Comparison of ENCODE assay signal across 8 mouse cellular contexts in genomic region chr13:81103794-81104193, GRCm38 (mm10).
DNase-seq lines count a peak whose midpoint lies in the region; ATAC-seq and TF ChIP-seq lines count a peak whose summit lies in the region.
"Had no signal": no experiment of that assay in that cellular context is flagged by ENCODE, and none has a peak within 500 bp of the region (broad histone marks: within the 10 kb centered on the region; RNA-seq: fewer than 3 reads in every experiment).

No protein-coding gene starts in this region.

- peak; percentile 61 for DNase-seq in Patski (ENCODE audit: low read depth, low spot score)
- peak; percentile 47 to 83 for DNase-seq in heart, adult 9 months (ENCODE audit: low spot score in 2 of 2)
- peak; percentile 83 for DNase-seq in kidney, postnatal 14 days
- DNase-seq in skeletal muscle tissue, adult 2 months (ENCODE audit: low read depth, low spot score) = peak; percentile 57
- DNase-seq in thymus, postnatal 14 days = no peak
- DNase-seq in thymus, postnatal 4 days = no peak
- DNase-seq: liver, embryonic 13.5 days had no signal

- H3K27me3 ChIP-seq in C2C12 (ENCODE audit: control insufficient read depth, insufficient read depth, insufficient read length) = no peaks in the 10 kb centered on the region
- no peaks in the 10 kb centered on the region for H3K27me3 ChIP-seq in Patski
- H3K27me3 ChIP-seq: liver, embryonic 13.5 days had no signal

- in situ Hi-C loops in Patski (cut with MboI; ENCODE audit: low pct_unique_long_range_greater_than_20kb) = no loop called here

- no peaks in the 10 kb centered on the region for H3K36me3 ChIP-seq in C2C12 (ENCODE audit: control insufficient read depth, insufficient read depth)
- H3K36me3 ChIP-seq: liver, embryonic 13.5 days had no signal

- POLR2A ChIA-PET in Patski (lab: Charles Lee) = interaction anchor here (0.5 kb wide), 1 partner anchor 52 kb away, joined by 3 read pairs; no protein-coding TSS in a partner anchor

- ATAC-seq in Patski = peak; percentile 92

- CTCF ChIA-PET in Patski (lab: Charles Lee) = interaction anchor here (0.9 kb wide), 1 partner anchor 15 kb away, joined by 3 read pairs; no protein-coding TSS in a partner anchor

- H3K4me3 ChIP-seq in C2C12 (ENCODE audit: insufficient read depth, poor library complexity, severe bottlenecking) = no peak overlapping the region
- H3K4me3 ChIP-seq: liver, embryonic 13.5 days had no signal

- no peaks in the 10 kb centered on the region for H3K79me3 ChIP-seq in C2C12 (ENCODE audit: low read depth)

- TF ChIP-seq CTCF in C2C12 (IDR thresholded peaks at IDR 0.05; ENCODE audit: control insufficient read depth, insufficient read depth, insufficient read length) (no peak), Patski (IDR thresholded peaks at IDR 0.05) (no peak)

- no peak overlapping the region for H3ac ChIP-seq in C2C12 (ENCODE audit: control insufficient read depth, insufficient read length, low read depth)

- H3K79me2 ChIP-seq in C2C12 (ENCODE audit: control insufficient read depth, insufficient read depth) = no peaks in the 10 kb centered on the region

TF ChIP-seq in C2C12, 6 proteins besides CTCF, POLR2A, EP300 and RAD21:
- no peak for TF ChIP-seq USF1 (IDR thresholded peaks at IDR 0.05; ENCODE audit: low read depth)
- TF ChIP-seq CEBPB (IDR thresholded peaks at IDR 0.05; ENCODE audit: low read depth) = peak; percentile 54
- no peak for TF ChIP-seq FOSL1 (IDR thresholded peaks at IDR 0.05; ENCODE audit: insufficient read depth, low read length, poor library complexity, severe bottlenecking)
- TF ChIP-seq MAX (IDR thresholded peaks at IDR 0.05) = no peak
- TF ChIP-seq MYOG (IDR thresholded peaks at IDR 0.05; ENCODE audit: control insufficient read depth, extremely low read depth, insufficient read length) = no peak

Comparison
In these comparisons a context has a peak if more than half of its experiments do, and no peak if none do; other contexts are left out.
1. DNase-seq: peak in Patski (single experiment), heart, adult 9 months (2 of 2), kidney, postnatal 14 days (single experiment) and skeletal muscle tissue, adult 2 months (single experiment); none in thymus, postnatal 14 days (single experiment) and thymus, postnatal 4 days (single experiment).